Mouse (Mus musculus) thymus, postnatal 0 days (tissue): Measurements from ENCODE around the gene Gorasp2. TPM values are rescaled to one million over a fixed set of nuclear protein-coding genes. Genes with fewer than 3 reads are reported as not detected.

Experiments
- DNase-seq: peaks from one replicate; pipeline ENCODE4 v3.0.0-alpha.2; 2015; ENCODE audit warnings: low spot score
- polyA plus RNA-seq: library from polyadenylated mRNA; unstranded; fragments of >200 nt; fragmentation: Nextera tagmentation; extraction: Ambion mirVana; gene quantifications from 2 replicates; pipeline ENCODE4 v1.2.1, GENCODE M21; 2015

Gorasp2 gene
- polyA plus RNA-seq, 1 experiment from 2014 or later: 119 TPM

DNA sequence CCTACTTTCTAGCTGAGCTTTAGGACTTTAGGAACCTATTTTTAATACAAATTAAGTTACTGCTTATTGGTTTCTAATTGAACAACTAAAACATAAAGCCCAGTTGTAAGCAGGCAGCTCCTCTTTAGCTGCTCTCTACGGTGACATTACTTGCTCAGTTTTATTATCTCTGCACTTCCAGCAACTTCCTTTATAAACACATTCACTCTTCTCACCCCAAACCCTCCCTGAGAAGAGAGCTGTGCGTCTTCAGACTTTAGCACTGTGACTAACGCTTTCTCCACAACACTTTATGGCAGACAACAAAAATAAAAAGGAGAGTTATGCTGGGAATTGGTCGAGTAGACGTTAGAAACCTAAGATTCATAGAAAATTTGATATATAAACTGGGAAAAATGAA, 74.6 kb downstream of the Gorasp2 start:
- DNase-seq: no peak

- no peak for DNase-seq
Measured at GRCm38 (mm10) chr2:70741901-70742300, 80.5 kb downstream of the Gorasp2 start.

GRCm38 (mm10) chr2:70742588-70742987, 81.2 kb downstream of the Gorasp2 start:
- DNase-seq: no peak

- no peak for DNase-seq
Measured at GRCm38 (mm10) chr2:70751655-70752054, 90.3 kb downstream of the Gorasp2 start.

DNA sequence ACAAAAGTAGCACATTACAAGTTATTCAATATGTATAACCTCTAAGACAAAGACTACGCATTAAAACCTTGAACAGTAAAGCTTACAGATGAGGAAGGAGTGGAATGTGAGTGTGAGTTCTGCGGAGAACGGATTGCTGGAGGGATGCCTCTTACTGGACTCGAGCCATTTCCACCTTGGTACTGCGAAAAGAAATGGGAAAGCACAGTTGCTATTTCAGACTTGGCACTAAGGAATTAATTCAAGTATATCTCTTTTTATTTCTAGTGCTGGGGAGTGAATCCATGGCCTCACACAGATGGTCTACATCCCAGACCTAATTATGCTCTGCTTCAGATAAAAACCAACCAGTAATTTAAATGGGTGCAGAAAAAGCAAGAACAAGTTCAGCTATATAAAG, 90.8 kb downstream of the Gorasp2 start:
- DNase-seq: no peak

Other genes with a start within 250 kb of the Gorasp2 start
- gene Sp5, start 186.7 kb upstream of the Gorasp2 start, polyA plus RNA-seq: not detected in 2 replicates
- gene Erich2, start 152.8 kb upstream of the Gorasp2 start, polyA plus RNA-seq: 0.27 and 0.31 TPM in 2 replicates
- 0.29 and 0.49 TPM in 2 replicates for gene Gad1, start 108.5 kb upstream of the Gorasp2 start, polyA plus RNA-seq
- 3.0 and 3.6 TPM in 2 replicates for gene Gm26558, start 532 bp downstream of the Gorasp2 start, polyA plus RNA-seq
- gene Tlk1, start 164.2 kb downstream of the Gorasp2 start, polyA plus RNA-seq: 37.0 and 45.3 TPM in 2 replicates